Mouse (Mus musculus) heart, postnatal 0 days (tissue): ENCODE data around the gene Plxnb1.

Experiments
- CTCF ChIP-seq: IDR thresholded peaks from 2 replicates; pipeline ENCODE4 v1.5.1; 2016; ENCODE audit warnings: antibody characterized with exemption, control low read depth, low read depth
- EP300 ChIP-seq: IDR thresholded peaks from 2 replicates; pipeline ENCODE4 v1.6.1; 2016; ENCODE audit warnings: antibody characterized with exemption, low read depth

GRCm38 (mm10) chr9:109161941-109162340 is 66.8 kb downstream of the Plxnb1 start, which contains the start of gene Fbxw21:
- TF ChIP-seq CTCF (no peak), EP300 (no peak)
